Mouse (Mus musculus): Measurements from ENCODE around the gene Krt77.

Krt77 gene

DNA sequence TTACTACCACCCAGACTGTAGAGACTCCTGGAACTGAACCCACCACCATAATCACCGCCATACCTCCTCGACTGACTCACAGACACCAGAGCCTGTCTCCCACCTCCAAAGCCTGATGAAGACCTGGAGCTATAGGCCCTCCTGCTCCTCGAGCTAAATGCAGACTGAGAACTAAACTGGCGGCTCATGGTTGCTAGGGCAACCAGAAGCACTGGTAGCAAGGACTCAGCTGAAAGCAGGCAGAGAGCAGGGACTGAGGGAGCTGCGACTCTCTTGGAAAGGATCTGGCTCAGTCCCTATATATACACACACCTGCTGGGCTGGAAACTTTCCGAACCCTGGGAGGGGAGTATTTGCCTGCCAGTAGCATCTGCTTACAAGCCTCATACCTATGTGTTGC, at the start of gene Krt77:
Krt77 (minus strand) TSS at position 275 of the 400 bp plus-strand sequence.
- no peak for DNase-seq

GRCm38 (mm10) chr15:101916072-101916471, 46.6 kb upstream of the Krt77 start:
- DNase-seq = no peak

- no peak for DNase-seq
These were observed 35.3 kb upstream of the Krt77 start for GRCm38 (mm10) chr15:101904849-101905248.

GRCm38 (mm10) chr15:101902171-101903149, 33.0 kb upstream of the Krt77 start:
- no peak for DNase-seq

- no peak for DNase-seq
These were observed 25.7 kb upstream of the Krt77 start for GRCm38 (mm10) chr15:101895216-101895615.

DNA sequence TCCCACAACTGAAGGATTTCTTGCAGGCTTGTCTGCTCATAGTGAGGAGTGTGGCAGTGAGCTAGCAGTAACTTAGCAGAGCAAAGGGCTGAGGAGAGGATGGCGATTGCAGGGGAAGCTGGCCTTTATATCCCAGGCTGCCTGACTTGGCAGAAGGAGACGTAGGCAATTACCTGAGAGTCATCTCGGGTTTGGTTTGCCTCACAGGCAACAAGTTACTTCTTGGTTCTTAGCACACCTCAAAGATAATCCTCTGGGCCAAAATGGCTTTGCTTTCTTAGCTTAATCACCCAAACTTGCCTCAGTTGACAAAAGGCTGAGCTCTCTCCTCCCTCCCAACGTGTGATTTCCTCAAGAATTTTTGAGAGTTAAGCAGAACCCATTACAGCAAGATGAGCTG, 23.3 kb upstream of the Krt77 start, which contains the start of gene Krt76:
Krt76 (minus strand) TSS at position 101 of the 400 bp plus-strand sequence.
- DNase-seq = no peak

- DNase-seq = no peak
These were observed 10.3 kb upstream of the Krt77 start for GRCm38 (mm10) chr15:101879776-101880175.

GRCm38 (mm10) chr15:101878041-101878440, 8.5 kb upstream of the Krt77 start:
- no peak for DNase-seq

GRCm38 (mm10) chr15:101874383-101874782, 4.9 kb upstream of the Krt77 start:
- no peak for DNase-seq

- no peak for DNase-seq
These were observed 3.7 kb upstream of the Krt77 start for GRCm38 (mm10) chr15:101873231-101873630.

- DNase-seq = no peak
These were observed 2.8 kb downstream of the Krt77 start for GRCm38 (mm10) chr15:101866754-101867153.

GRCm38 (mm10) chr15:101860421-101861130, 8.9 kb downstream of the Krt77 start:
- DNase-seq = no peak

GRCm38 (mm10) chr15:101859735-101860170, 9.8 kb downstream of the Krt77 start:
- DNase-seq = no peak

GRCm38 (mm10) chr15:101858673-101859425, 10.7 kb downstream of the Krt77 start:
- DNase-seq = no peak

DNA sequence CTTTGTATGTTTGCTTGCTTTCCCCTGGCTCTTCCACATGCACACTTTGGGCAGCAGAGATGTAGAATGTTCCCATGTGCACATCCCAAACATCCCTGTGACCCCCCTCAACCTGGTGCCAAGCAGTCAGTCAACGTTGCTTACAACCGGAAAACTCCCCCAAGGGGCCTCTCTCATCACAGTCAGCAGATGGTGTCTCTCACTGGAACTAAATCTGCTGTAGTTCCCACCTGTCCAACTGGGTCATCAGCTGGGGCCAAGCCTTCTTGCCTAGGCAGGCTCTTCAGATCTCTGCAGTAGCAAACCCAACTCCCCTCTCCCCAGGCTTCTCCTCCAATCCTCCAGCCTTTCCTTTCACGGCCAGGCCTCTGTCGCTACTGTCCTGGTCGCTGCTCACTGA, 12.8 kb downstream of the Krt77 start:
- DNase-seq = peak; percentile 9

GRCm38 (mm10) chr15:101855732-101856131, 13.8 kb downstream of the Krt77 start:
- DNase-seq = no peak

GRCm38 (mm10) chr15:101854294-101854693, 15.2 kb downstream of the Krt77 start:
- DNase-seq = no peak

GRCm38 (mm10) chr15:101852571-101852970, 16.9 kb downstream of the Krt77 start:
- no peak for DNase-seq

- DNase-seq = no peak
These were observed 18.8 kb downstream of the Krt77 start, which contains the start of gene Krt1 for GRCm38 (mm10) chr15:101850694-101851093. TSS of gene Krt1 (minus strand) at chr15:101850794.

DNA sequence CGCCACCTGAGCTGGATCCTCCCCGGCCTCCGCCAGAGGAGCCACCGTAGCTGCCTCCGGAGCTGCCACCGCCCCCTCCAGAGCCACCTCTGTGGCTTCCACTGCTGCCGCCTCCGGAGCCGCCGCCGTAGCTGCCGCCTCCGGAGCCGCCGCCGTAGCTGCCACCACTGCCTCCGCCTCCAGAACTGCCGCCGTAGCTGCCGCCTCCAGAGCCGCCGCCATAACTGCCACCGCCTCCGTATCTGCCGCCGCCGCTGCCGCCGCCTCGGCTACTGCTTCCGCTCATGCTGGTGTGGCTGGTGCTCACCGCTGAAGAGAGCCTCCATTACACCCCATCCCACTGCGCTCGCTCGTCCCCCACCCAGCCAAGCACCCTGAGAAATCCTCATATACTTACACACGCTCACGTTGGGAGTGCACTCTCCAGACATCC, 23.5 kb downstream of the Krt77 start:
- DNase-seq = no peak

DNA sequence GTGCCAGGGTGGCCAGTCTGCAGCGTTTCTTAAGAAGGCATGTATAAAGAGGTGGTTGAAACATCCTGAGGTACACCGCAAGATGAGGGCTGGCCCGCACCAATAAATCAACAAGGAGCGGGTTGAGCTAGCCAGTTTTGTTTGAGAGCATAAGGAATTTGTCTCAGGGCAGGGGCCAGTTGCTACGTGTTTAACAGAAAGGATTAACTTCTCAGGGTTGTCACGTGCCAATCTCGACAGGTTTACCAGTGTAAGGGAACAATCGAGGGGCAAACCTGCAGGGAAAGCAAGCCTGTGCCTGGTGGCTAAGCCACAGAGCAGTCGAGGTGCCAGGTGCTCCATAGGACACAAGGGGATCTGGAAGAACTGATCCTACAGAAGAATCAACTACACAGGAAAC, 26.3 kb downstream of the Krt77 start:
- no peak for DNase-seq

- DNase-seq = no peak
These were observed 34.6 kb downstream of the Krt77 start for GRCm38 (mm10) chr15:101834784-101835328.

Measured in cerebellum, adult 9-10 months (tissue).